Mouse (Mus musculus) fat pad, adult 2 months (tissue): Measurements from ENCODE around the gene Fahd2a.

Experiments
- DNase-seq: peaks from one replicate; pipeline ENCODE4 v3.0.0-alpha.2; 2011; ENCODE audit warnings: low read depth, low spot score; ENCODE audit errors: extremely low read depth

Fahd2a gene

DNA sequence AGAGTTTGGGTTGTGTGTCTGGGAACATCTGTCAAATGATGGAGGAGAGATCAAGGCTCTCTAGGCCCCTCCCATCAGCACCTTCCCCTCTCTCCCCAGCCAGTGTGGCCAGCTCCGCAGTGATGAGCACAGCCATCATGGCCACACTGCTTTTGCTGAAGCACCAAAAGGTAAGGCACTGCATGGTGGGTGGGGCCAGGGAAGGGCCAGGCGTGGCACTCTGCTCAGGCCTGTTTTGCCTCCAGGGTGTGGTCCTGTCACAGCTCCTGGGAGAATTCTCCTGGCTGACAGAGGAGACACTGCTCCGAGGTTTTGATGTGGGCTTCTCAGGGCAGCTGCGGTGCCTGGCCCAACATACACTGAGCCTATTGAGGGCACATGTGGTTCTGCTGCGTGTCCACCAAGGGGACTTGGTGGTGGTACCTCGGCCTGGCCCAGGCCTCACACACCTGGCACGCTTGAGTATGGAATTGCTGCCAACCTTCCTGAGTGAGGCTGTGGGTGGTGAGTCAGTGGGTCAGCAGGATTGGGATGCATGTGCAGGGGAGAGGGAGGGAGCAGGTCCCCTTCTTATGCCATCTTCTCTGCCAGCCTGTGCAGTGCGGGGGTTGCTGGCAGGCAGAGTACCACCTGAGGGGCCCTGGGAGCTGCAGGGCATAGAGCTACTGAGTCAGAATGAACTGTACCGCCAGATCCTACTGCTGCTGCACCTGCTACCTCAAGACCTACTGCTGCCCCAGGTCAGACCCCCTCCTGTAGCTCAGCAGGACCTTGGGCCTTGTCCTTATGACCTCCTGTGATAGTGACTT, 10.7 kb downstream of the Fahd2a start:
- DNase-seq: no peak

DNA sequence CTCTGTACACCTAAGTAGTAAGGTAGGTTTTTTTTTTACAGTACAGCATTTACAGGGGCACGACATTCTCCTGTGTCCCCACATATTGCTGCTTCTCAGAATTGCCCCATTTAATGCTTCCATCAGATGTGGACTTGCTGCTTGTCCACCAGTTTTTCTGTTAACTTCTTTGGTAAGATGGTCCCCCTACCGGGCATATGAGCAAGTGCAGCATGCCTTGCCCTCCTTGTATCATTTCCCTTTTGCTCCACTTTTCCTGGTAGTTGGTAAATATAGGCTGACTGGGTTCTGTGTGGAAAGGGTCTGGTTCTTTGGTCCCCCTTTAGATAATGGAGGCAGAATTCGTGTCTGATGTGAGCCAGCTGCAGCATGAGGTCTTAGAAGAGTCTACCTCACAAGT, 14.1 kb downstream of the Fahd2a start:
- no peak for DNase-seq

DNA sequence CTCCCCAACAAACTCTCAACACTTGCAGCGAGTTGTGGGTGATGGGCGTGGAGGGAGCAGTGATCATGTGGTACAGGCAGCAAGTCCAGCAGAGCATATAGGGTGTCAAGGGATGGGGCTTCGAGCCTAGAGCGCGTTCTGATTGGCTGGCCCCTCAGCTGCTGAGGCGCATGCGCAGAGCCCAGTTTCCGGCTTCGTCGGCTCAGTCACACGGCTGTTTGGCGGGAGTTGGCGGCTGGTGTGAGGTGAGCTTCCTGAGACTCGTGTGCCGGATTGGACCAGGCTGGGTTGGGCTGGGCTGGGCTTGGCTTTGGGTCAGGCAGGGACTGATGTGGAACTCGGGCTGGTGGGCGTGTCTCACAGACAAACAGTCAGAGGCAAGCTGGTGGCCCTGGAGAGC, 19.4 kb downstream of the Fahd2a start, which contains the start of gene Gpat2:
Gene Gpat2 (plus strand): TSS at position 223 of the 400 bp plus-strand sequence.
- DNase-seq: no peak

DNA sequence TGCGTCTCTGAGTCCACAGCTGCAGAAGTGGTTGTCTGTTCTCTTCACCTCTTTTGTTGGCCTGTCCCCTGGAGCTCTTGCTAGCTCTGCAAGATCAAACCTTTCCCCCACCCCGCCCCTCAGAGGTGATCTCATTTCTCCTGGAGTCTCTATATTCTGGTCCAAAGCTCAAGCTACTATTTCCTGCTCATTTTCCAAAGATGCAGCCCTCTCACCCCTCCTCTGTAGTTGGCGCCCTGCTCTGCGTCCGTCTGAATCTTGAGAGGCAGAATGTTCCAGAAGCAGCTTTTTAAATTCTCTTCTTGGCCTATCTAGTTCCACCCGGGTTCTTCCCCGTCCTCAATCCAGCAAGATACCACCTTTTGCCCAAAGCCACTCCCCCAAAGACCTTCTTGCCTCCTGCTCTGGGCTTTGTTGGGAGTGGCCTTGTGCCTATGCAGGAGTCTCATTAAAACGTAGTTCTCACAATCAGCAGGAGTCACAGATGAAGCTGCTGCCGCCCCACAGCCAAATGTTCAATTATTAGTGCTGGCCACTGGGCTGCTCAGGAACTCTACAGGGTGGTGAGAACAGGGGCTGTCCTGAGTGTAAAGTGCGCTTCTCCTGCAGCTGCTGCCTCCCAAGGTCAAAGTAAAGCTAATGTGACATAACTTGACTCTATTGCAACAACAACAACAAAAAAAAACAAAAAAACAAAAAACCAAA, 25.9 kb downstream of the Fahd2a start:
- no peak for DNase-seq

DNA sequence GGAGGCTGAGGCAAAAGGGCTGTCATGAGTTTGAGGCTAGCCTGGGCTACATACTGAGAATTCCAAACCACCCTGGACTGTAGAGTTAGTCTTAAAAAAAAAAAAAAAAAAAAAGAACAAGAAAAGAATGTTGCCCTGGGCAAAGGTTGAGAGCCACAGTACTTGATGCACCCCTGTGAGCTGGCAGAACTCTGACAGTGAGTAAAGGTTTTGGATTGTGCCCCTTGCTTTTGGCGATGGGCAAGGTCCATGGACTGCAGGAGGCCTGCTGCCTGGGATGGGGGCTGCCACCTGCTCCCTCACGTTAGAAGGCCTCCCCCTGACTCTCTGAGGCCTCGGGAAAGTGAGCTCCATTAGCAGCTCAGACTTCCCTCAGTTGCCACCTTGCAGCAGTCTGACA, 27.7 kb downstream of the Fahd2a start:
- no peak for DNase-seq

DNA sequence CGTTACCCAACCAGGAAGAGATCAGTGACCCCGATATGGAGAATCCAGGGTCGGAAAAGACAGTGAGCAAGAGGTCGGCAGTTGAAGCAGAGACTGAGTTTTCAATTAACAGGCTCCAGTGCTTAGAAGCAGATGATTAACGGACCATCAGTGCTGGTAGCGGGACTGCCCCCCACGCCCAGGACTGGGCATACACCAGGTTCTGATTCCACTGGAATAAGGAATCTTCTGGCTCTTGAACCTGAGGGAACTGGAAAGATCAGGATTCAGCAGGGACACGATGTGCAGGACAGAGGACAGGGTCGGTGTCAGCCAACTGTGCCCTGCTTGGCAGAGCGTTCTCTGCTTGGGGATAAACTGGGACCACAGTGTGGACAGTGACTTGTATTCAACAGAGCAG, 28.6 kb downstream of the Fahd2a start:
- DNase-seq: no peak

DNA sequence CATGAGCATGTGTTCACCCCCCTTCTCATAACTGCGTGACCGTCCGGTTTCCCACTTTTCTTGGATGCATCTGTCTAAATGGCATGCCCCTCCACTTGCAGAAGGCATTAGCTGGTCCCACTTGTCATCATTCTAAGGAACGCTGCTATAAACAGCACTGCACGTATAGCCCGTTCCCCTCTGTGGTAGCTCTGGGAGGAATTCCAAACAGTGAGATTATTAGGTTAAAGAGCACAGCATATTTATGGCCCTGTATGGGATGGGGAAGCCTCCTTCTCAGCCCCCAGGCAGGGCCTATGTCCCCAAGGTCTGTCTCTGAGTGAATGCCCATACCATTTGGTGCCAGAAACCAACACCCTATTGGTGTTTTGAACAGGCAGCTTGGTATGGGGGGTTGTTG, 33.2 kb downstream of the Fahd2a start:
- no peak for DNase-seq

DNA sequence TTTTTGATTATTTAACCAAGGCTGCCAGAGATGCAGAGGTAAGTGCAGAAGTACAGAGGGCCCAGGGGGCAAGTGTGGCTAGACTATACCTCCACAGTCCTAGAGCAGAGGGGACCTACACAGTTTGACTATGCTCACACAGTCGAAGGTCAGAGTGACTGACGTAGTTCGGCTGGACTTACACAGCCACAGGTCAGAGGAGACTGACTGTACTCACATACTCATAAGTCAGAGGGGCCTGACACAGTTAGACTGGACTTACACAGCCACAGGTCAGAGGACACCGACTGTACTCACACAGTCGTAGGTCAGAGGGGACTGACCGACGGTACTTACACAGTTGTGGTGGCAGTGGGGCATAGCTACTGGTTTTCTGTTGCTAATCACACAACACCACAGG, 45.6 kb downstream of the Fahd2a start:
- no peak for DNase-seq

DNA sequence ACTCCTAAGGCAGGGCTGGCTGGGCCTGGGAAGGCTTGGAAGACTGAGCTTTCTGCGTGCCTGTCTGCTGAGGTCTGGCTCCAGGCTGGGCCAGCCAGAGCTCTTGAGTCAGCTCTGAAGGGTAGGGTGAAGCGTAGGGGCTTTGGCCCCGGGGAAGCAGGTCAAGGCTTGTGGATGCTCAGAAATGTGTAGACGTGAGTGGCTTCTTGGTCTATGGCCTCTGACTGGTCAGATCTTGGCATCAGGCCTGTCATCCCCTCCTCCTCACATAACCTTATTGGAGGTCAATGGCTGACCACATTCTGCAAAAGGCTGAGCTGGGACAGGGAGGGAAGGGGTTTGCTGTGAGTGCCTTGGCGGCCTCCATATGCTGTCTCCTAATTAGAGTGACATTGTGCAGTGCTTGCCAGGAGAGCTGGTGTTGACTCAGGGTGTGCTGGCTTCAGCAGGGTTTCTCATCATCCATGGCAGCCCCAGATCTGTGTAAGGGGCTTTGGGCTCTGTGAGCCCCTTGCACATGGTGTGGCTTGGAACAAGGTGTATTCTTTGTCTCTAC, 49.7 kb downstream of the Fahd2a start:
- no peak for DNase-seq

DNA sequence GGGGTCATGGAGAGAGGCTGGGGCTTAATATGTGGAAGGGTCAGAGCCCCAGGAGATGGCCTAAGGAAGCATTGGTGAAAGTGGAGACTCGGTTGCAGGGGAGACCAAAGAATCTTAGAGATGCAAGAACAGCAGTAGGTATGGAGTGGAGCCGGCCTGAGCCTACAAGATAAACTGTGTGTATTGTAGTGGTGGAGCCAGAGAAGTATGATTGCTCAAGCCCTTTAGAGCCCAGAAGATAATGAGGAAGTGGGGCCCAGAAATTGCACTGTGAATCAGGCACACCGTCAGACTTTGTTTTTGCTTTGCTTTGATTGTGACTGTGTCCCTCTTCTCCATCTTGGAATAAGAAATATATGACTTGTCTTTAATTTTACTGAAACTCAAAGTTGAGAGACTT, 53.0 kb downstream of the Fahd2a start:
- DNase-seq: no peak

DNA sequence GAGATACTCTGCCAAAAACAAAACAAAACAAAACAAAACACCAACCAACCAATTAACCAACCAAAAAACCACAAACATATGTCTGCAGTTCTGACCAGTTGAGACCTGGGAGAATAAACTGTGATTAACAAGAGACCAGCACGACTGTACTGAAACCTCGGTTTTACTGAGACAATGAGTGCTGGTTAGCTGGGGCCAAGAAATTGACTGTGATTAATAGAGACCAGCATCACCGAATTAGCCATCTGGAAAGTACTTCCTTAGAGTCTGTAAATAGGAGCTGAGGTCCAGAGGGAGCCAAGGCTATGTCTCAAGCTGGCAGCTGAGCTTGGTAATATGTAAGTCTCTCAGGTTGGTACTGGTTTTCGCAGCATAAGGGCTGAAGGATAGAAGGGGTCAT, 53.5 kb downstream of the Fahd2a start:
- DNase-seq: no peak

DNA sequence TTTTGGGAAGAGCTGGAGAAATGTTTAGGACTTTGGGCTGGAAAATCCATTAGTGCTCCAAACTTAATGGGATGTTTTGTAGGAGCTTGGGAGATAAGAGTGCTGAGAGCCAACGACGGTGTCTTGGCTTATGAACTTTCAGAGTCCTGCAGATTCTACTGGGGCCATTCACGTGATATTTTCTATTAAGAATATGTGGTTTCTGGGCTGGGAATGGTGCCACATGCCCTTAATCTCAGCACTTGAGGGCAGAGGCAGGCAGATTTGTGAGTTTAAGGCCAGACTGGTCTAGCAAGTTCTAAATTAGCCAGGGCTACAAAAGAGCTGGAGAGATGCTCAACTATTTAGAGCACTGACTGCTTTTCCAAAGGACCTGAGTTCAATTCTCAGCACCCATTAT, 54.0 kb downstream of the Fahd2a start:
- no peak for DNase-seq

DNA sequence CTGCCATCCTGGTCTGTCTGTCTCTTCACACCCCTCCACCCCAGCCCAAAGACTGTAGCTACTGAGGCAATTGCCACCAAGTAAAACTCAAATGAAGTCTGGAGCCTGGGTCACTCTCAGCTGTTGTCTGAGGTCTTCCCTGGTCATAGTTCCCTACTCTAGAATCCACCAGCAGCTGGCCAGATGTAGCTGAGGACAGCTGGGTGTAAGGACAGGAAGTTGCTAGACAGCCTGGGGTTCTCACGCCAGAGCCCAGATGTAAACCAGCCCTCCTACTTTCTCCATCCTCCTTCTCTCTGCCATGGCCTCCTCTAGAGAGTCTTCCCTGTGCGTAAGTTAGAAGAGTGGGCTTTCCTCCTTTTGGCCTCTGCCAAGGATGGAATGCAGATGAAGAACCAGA, 56.8 kb downstream of the Fahd2a start:
- no peak for DNase-seq
